In genomic region chr16:30502221-30502891, GRCm38 (mm10) we compare ENCODE assay signal across 8 mouse cellular contexts. TPM values are rescaled to one million over a fixed set of nuclear protein-coding genes. Genes with fewer than 3 reads are reported as not detected.
A peak's percentile ranks its signal among the peaks of the same experiment; 100 is the strongest.
DNase-seq lines count a peak whose midpoint lies in the region; ATAC-seq and TF ChIP-seq lines count a peak whose summit lies in the region.

No protein-coding gene starts in this region.

- no peak overlapping the region for H3K9ac ChIP-seq in kidney, postnatal 0 days (ENCODE audit: low read depth, low read length)

- no peaks in the 10 kb centered on the region for H3K27me3 ChIP-seq in kidney, postnatal 0 days (ENCODE audit: insufficient read depth, low read length)

- H3K4me2 ChIP-seq in kidney, postnatal 0 days (ENCODE audit: low read length), result peak overlapping the region; percentile 50

- no peaks in the 10 kb centered on the region for H3K36me3 ChIP-seq in kidney, postnatal 0 days (ENCODE audit: insufficient read depth, low read length)

- no peak overlapping the region for H3K4me3 ChIP-seq in kidney, postnatal 0 days (replicated peaks; ENCODE audit: low read depth, low read length)

- WGBS in kidney, postnatal 0 days, result 10% methylated on average over 25 of the region's 25 CpGs

- ATAC-seq in kidney, postnatal 0 days (replicated peaks; ENCODE audit: low FRiP score, low read depth), result peak; percentile 38; the same call in 1 of the 2 replicates
- no peak for ATAC-seq in frontal cortex, adult (ENCODE audit: low TSS enrichment)

- H3K9me3 ChIP-seq in kidney, postnatal 0 days (replicated peaks; ENCODE audit: low read length), result no peaks in the 10 kb centered on the region

- H3K27ac ChIP-seq in kidney, postnatal 0 days, result no peak overlapping the region; the same call in 1 of the 2 replicates

- DNase-seq in kidney, adult 18-20 months, result peak; percentile 42
- DNase-seq in kidney, adult 9 months, result no peak
- peak; percentile 98 for DNase-seq in heart, adult 11 months
- DNase-seq in kidney, postnatal 0 days (ENCODE audit: low spot score), result peak; percentile 58
- peak; percentile 87 for DNase-seq in lung, postnatal 36 days
- DNase-seq in layer of hippocampus, adult 9-11 months, result no peak
- no peak for DNase-seq in left cerebral cortex, adult 9 months (ENCODE audit: low spot score in 2 of 2)

- TF ChIP-seq CTCF in kidney, postnatal 0 days (IDR thresholded peaks at IDR 0.05; ENCODE audit: low read depth), result no peak

- H3K4me1 ChIP-seq in kidney, postnatal 0 days (replicated peaks; ENCODE audit: insufficient read depth, low read length), result peaks cover 10% of the 10 kb centered on the region; the same call in 1 of the 2 replicates

RNA-seq across cellular contexts. Expression of gene Tmem44, which starts 48.3 kb away (rescaled TPM):
- polyA plus RNA-seq in kidney, postnatal 0 days (2015; fragmentation: Nextera tagmentation; extraction: Ambion mirVana), result 13.4 and 13.8 TPM in 2 replicates

Comparison
In these comparisons a context has a peak if more than half of its experiments do, and no peak if none do; other contexts are left out.
1. DNase-seq: peak in kidney, adult 18-20 months (single experiment), heart, adult 11 months (single experiment), kidney, postnatal 0 days (single experiment) and lung, postnatal 36 days (single experiment); none in kidney, adult 9 months (single experiment), layer of hippocampus, adult 9-11 months (single experiment) and left cerebral cortex, adult 9 months (0 of 2).